Mouse (Mus musculus) ZHBTc4 (cell line): ENCODE measurements around the gene Galm.

Experiments
- DNase-seq: peaks from one replicate; pipeline ENCODE4 v3.0.0-alpha.2; 2011; ENCODE audit warnings: low read depth, low spot score

Gene Galm

DNA sequence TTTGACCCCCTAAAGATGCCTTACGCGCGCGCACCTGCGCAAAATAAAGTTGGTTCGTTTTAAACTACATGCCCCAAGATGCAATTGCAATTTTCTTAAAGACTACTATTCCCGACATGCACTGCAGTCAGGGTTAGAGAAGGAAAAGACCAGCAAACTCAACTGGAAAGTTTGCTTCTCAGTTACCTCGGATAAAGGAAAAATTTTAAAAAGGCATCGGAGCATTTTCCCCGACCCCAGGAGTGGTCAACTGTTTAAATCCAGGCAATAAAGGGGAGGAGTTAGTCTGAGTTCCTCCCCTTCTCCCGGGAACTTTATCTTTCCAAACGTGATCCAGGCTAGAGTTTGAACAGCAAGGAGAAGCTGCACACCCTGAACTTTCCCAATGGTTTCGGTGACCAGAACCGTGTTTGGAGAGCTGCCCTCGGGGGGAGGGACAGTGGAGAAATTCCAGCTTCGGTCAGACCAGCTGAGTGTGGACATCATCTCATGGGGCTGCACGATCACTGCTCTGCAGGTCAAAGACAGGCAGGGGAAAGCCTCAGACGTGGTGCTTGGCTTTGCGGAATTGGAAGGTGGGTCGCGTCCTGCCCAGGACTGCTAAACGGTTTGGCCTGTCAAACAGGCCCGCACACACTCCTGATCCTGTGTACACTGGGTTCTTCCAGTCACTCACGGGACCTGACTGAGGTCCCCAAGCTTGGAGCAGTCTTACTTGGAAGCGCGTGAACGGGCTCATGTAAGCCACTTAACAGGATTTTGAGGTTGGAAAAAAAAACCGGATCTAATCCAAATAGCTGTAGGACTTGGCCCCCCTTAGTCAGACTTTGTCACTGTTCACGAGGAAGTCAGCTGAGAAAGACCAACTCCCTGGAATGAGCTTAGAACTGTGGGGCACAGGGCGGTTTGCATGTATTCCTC, at the start of gene Galm:
Gene Galm (plus strand): TSS at position 141 of the 921 bp plus-strand sequence.
- DNase-seq: peak; percentile 35

DNA sequence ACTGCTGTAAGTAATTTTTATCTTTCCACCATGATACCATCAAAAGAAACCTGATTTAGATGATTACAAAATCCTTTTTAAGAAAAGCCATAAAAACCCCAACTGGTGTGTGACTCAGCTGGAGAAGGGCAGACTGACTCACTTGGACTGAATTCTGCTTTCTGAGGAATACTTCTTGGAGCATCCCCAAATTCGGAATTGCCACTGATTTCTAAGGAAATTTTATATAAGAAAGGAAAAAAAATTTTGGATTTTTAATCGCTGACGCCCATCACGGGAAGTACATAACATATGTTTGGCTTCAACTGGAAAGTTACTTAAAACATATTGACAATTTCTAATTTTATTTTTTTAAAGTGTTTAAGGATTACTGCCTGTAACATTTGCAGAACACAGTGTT, 48.5 kb upstream of the Galm start:
- DNase-seq: no peak

DNA sequence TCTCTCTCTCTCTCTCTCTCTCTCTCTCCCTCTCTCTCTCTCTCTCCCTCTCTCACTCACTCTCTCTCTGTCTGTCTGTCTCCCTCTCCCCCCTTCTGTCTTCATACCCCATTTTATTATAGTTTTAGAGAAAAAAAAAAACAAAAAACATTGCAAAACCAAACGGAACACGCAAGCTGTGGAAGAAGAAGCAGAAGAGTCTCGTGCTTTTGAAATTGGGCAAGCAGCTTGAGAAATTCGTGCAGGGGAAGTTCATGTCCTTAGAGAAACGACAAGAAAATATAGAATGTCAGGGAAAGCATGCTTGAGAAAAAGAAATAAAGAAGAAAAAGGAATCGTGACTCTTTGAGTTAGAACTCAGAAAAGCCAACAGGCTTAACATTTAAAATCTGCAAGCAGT, 44.0 kb upstream of the Galm start:
- DNase-seq: no peak

DNA sequence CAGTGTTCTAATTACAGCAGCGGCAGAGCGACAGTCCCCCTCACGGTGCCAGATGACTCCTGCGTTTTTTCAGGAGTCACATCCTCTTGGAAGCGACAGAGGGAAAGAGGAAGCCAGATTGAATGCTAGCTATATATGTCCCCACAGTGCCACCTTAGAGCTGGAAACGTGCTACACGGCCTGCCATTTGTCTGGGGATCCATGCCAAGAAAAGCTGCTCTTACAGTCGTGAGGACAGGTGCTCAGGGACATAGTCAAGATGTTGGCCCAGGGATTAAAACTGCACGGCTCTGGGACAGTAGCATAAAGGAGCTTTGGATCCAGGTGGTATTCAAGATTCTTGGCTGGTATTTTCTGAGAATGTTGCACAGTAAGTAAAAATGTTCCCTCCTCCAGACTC, 42.8 kb upstream of the Galm start:
- DNase-seq: no peak

DNA sequence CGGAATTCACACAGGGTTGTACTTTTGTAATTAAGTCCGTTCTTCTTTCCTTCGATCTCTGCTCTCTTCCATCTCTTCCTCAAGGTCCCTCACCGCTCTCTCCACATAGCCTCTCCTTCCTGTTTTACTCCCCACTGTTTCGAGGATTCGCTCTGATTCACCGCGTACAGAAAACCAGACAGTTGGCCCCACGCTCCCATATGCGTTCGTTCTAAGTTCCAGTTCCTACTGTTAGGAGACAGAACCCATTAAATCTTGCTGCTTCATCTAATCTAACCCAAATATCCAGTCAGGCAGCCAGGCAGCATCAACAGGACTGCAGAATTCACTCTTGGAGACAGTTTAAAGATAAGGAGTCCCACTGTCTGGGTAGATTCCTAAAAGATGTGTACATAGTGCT, 40.7 kb upstream of the Galm start:
- DNase-seq: no peak

DNA sequence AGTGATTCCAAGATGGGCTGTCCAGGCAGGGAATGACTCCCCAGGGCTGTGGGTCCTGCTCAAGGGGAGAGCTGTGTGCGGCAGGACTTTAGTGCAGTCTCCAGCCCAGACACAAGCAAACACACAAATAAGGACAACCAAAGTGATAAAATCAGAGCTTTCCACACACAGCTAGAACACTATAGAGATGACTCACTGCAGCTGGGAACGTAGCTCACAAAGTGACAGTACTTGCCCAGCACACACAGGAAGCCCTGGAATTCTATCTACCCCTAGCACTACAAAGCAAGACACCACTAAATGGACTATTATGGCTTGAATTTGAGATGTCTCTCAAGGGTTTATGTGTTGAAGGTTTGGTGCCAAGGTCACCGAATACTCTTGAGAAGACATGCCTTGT, 39.1 kb upstream of the Galm start:
- DNase-seq: no peak

DNA sequence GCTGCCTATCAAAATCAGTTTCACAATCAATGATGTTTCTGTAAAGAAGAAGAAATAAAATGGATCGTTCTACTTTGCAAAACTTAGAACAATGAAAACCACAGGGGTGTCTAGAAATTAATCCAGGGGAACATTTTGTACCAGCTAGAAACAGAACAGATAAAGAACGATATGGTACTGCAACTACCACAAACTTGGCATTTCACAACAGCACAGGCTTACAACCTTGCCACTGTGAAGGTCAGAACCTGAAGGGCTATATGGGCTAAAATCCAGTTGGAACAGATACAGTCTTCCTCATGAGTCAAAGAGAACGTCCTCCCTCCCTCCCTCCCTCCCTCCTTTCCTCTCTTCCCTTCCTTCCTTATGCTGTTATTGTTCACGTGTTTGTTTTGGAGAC, 36.7 kb upstream of the Galm start:
- no peak for DNase-seq

DNA sequence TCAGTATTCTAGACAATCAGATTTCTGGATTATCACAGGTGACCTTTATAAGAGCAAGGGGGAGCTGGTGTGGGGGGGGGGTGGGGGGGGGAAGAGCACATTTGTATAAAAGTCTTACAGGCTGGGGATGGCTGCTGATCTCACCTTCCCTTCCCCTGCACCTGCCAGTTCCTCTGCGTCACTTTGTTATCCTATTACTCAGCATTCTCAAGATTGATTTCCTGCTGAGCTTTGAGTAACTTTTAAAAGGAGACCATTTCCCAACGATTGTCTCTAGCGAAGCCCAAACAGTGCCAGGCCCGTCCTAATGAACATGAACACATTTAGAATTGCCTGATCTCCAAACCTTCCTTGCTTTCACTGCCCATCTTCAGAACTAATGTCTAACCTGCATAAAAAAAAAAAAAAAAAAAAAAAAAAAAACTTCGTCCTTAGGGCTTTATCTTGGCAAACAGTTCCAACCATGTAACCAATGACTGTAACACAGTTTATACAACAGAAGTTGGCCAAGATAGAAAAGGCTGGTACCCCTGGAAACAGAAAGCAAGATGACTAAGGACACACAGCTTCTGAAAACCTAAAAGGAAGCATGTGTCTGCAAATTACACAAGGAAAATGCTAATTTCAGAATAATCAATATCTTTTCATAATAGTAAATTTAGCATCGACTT, 35.3 kb upstream of the Galm start:
- peak; percentile 5 for DNase-seq

DNA sequence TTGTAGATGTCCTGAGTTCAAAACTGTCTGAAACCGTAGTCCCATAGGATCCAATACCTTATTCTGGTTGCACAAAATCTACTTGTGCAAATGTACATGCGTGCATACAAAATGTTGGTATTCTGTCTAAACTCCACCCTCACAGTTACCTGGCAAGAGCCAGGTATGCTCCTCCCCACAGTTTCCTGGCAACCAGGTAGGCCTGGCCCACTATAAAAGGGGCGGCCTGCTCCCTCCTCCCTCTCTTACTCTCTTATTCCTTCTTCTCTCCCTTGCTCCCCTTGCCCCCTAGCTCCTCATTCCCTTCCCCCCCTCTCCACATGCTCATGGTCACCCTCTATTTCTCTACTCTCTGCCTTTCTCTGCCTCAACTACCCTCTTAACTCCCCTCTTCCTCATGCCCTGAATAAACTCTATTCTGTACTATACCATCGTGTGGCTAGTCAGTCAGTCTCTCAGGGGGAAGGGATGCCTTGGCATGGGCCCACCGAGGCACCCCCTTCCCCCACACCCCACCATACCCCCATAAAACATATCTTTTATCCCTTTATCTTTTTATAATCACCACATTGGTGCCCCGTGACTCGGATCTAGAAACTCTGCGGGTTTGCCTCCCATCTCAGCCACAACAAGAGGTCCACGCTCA, 31.9 kb upstream of the Galm start:
- DNase-seq: no peak

DNA sequence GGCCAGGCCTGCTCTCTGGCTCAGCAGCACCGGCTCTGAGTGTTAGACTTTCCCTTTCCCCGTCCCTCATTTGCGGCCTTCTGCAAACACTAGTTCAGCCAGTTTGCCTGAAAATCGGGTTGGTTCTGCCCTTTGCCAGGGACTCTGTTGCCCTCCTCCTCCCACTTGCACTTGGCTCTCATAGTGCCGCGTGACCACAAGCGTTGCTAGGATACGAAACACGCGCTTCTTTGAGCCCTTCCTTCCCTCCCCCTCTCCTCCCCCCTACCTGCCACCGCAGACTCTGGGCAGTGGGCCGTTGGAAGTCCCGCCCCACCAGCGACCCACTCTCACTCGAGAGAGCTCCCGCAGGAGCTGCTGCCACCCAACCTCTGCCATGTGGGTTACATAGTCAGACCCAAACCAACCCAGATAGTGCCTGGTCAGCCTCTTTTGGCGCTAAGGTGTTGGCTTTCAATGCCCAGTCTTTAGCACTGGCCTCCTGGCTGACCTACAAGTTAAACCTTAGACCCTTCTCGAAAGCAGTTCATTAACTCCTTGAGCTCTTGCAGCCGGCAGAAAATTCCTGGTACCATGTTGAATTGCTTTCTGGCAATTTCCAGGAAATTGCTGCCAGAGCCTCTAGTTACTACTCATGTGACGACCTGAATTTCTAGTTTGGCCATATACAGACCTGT, 31.1 kb upstream of the Galm start:
- peak; percentile 71 for DNase-seq

DNA sequence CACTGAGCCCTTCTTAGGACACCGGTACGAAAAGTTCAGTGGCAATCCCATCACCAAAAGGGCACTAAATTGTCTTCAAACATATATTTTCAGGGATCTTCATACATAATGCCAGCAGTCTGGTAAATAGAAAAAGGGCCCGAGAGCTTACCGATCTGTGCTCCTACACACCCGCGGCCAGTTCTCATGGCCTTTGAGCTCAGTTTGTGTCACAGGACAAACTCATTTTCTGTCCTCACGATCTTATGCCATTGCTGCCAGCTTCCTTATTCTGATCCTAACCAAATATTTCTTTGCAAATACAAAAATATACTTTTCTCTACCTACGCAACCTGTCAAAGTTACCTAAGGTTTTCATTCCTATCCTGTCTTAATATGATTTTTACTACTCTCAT, 30.6 kb upstream of the Galm start:
- no peak for DNase-seq

DNA sequence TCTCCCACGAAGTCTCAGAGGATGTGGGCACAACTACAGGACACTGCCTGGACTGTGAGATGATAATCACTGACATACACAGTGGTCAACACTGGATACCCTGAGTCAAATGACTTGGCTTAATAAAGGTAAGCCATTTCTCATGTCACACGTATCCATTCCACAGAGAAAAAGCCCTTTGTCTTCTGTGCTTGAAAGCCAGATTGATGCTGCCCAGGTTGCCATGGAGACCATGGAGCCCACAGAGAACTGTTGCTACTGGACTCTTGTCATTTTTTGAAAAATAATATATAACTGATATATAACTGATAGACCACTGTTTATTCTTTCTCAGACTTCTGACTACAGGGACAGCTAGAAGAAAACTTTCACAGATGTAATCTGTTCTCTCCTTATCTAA, 30.1 kb upstream of the Galm start:
- no peak for DNase-seq

DNA sequence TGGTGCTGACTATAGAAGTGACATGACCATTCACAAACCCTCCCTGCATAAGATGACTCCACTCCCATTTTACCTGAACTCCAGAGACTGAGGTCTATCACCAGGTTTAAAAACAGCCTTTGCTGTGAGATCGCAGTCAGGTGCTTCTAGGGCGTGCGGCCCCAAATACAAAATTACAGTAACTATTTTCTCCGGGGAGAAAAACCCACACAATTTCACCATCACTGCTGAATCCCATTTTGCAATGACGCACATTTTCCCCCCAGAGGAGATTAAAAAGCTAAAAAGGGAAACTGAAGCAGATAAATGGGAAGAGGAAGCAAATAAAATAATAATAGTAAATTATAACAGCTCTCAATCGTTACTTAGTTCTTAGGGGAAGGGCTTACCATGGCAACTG, 27.4 kb upstream of the Galm start:
- DNase-seq: no peak

DNA sequence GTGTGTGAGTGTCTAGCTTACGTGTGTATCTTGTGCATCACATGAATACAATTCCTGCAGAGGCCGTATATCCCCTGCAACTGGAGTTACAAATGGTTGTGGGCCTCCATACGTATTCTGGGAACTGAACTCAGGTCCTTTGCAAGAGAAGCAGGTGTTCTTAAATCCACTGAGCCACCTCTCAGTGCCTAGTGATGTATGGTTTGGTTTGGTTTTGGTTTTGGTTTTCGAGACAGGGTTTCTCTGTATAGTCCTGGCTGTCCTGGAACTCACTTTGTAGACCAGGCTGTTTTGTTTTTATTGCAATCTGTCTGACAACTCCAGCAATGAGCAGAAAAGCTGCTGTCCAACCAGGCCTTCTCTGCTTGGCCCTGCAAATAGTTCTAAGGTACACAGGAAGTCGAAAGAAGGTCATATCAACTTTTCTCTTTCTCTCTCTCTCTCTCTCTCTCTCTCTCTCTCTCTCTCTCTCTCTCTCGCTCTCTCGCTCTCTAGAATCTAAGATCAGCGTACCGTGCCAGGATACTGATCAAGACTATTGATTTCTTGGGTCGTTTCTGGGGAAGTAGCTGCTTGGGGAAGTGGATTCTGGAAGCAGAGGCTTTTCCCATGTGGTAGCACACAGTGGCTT, 21.8 kb upstream of the Galm start:
- DNase-seq: no peak

DNA sequence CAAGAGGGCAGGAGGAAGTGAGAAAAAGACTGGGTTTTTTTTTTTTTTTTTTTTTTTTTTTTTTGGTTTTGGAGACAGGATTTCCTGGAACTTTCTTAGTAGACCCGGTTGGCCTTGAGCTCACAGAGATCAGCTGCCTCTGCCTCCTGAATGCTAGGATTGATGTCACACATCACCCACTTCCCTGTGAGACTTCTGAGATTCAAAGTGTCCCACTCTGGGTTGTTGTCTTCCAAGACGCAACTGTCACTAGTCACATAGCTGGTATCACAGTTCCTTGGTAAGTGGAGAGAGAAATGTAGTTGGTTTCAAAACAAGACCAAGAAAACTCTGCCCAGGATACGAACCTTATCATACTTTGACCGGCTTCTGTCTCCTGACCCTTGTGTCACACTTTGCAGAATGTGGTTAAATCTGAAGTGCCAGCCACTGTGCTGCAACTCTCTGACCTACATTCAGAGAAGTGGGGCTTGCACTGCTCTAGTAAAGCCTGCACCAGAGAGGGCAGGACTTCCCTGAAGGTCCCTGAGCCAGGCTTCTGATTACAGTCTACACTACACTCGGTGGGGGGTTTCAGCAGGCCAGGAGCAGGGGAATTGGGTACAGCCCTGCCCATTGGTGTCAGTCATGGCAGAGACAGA, 14.5 kb upstream of the Galm start:
- DNase-seq: no peak

DNA sequence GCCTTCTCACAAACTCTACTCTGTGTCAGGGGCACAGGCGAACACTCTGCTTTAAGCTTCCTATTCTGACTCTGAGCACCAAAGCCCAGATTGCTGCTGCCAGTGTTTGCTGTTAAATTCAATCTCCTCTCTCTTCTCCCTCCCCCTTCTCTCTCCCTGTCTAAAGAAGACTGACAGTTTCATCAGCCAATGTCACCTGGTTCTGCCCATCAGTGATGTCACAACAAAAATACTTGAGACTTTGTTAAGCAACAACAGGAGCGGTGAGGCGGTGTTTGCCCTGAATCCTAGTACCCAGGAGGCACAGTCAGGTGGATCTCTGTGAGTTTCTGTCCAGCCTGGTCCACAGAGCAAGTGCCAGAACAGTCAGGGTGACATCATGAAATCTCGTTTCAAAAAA, 13.8 kb upstream of the Galm start:
- no peak for DNase-seq

DNA sequence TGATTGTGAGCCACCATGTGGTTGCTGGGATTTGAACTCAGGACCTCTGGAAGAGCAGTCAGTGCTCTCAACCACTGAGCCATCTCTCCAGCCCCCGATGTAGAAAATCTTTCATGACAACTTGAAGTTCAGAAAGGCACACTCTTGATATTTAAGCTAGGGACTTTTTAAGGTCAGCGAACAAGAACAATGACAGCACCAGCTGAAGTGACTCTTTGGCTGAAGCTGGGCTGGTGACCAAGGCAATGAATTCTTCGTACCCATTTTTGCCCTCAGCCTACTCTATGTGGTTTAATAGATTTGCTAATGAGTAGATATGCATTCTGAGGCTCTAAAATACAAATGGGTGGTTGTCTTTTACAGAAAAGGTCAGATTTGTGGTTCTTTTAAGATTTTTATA, 6.9 kb upstream of the Galm start:
- no peak for DNase-seq

DNA sequence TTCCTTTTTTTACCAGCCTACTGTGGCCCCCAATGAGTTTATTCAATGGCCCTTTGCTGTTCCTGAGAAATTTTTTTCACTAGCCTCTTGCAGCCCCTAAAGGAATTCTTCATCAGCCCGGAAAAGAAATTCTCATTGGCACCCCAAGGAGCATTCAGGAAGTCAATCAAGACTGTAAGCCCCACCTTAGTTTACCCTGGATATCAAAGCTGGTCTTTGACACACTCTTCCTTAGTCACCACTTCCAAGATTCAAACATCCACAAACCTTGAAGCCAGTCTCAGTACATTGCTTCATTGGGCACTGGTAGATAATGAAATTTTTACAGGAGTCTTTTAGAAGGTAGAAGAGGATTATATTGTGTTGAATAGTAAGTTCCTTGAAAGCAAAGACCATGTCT, 5.4 kb upstream of the Galm start:
- no peak for DNase-seq

DNA sequence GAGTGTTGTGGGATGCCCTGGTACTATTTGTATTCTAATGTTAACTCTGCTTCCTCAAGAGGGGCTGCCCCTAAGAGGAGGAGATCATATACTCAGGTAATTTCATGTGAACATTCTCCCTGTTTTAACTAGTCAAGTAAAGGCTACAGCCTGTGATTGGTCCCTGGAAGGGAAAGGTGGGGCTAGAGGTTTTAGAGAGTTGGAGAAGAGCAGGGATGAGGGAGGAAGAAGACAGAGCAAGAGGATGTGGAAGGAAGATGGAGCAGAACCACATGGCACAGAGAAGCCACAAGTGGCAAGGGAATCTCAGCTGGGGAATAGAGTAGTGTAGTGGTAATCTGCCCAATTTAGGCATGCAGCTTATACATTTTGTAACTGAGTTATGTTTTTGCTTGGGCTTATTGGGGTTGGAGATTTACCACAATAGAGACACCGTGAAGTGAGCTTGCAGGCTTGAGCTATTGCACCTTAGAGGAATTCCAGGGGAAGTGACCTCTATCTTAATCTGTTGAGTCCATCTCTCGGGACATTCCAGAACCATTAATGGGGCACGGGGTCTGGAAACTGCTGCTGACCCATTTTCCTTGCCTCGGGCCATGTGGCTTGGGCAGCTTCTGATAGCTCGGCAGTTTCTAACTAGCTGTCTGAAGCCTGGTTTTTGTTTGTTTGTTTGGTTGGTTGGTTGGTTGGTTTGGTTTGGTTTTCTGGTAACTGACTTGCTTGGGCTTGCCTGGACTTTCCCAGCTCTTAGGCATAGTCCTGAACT, 2.1 kb upstream of the Galm start:
- no peak for DNase-seq

DNA sequence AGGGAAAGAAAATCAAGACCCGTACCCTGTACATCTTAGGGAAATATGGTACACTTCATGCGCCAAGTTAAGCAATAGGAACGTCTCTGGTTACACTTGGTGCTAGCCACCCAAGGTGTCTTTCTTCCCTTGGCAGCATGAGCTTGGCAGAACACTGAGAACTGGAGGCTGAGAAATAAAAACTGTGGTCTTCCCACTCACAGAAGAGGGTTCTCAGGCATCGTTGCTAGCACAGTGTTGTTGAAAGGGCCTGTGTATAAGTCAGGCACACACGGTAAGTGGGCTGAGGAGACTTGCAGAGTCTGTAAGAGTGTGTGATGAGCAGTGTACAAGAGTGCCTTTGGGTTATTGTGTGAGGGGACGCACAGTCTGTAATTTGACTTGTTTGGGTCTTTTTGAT, 1.1 kb upstream of the Galm start:
- DNase-seq: no peak
